Mouse (Mus musculus) neural tube, embryonic 12.5 days (tissue): Measurements from ENCODE around the gene Ltbp1. TPM values are rescaled to one million over a fixed set of nuclear protein-coding genes. Genes with fewer than 3 reads are reported as not detected.
A peak's percentile ranks its signal among the peaks of the same experiment; 100 is the strongest.

Source experiments
- ATAC-seq: fragments of 200-750 bp; cut with Nextera tagmentation; 2 replicates; pipeline ENCODE4 v1.8.0; 2017; ENCODE audit warnings: low read depth, mild to moderate bottlenecking, moderate TSS enrichment, moderate library complexity; ENCODE audit not compliant: low FRiP score
- H3K27ac ChIP-seq: fragments of 300-500 bp; sonication (generic); 2 replicates; pipeline ENCODE4 v1.5.1; 2016
- H3K27me3 ChIP-seq: fragments of 300-500 bp; sonication (generic); replicated peaks from 2 replicates; pipeline ENCODE4 v1.6.1; 2016; ENCODE audit warnings: mild to moderate bottlenecking
- H3K36me3 ChIP-seq: fragments of 300-500 bp; sonication (generic); 2 replicates; pipeline ENCODE4 v1.6.1; 2016; ENCODE audit warnings: mild to moderate bottlenecking
- H3K4me1 ChIP-seq: fragments of 300-500 bp; sonication (generic); 2 replicates; pipeline ENCODE4 v1.6.1; 2016
- H3K4me2 ChIP-seq: fragments of 300-500 bp; sonication (generic); replicated peaks from 2 replicates; pipeline ENCODE4 v1.6.1; 2016; ENCODE audit warnings: mild to moderate bottlenecking
- H3K4me3 ChIP-seq: fragments of 300-500 bp; sonication (generic); 2 replicates; pipeline ENCODE4 v1.5.1; 2016
- H3K9ac ChIP-seq: fragments of 300-500 bp; sonication (generic); 2 replicates; pipeline ENCODE4 v1.6.1; 2016; ENCODE audit warnings: mild to moderate bottlenecking
- H3K9me3 ChIP-seq: fragments of 300-500 bp; sonication (generic); 2 replicates; pipeline ENCODE4 v1.6.1; 2016; ENCODE audit warnings: mild to moderate bottlenecking
- WGBS: fragments of 180-500 bp; shearing (Covaris S2); methylation state at CpG from one replicate; pipeline ENCODE4 v1.1.7; 2016; 5-methylcytosine and 5-hydroxymethylcytosine counted together
- polyA plus RNA-seq: library from polyadenylated mRNA; unstranded; fragments of >200 nt; fragmentation: Nextera tagmentation; extraction: Ambion mirVana; gene quantifications from 2 replicates; pipeline ENCODE4 v1.2.1, GENCODE M21; 2016

The Ltbp1 gene
- polyA plus RNA-seq, 1 experiment from 2014 or later, result 7.2 TPM

GRCm38 (mm10) chr17:75369351-75369750, 364.0 kb downstream of the Ltbp1 start:
- Histone ChIP-seq H3K27me3 (no peaks in the 10 kb centered on the region), H3K4me3 (no peak overlapping the region), H3K27ac (no peak overlapping the region), H3K9ac (no peak overlapping the region), H3K4me2 (no peak overlapping the region), H3K36me3 (no peaks in the 10 kb centered on the region), H3K4me1 (no peaks in the 10 kb centered on the region), H3K9me3 (no peaks in the 10 kb centered on the region)
- 77% methylated on average over 7 of the region's 7 CpGs for WGBS
- ATAC-seq, result no peak

GRCm38 (mm10) chr17:75370120-75370519, 364.8 kb downstream of the Ltbp1 start:
- Histone ChIP-seq H3K4me1 (no peaks in the 10 kb centered on the region), H3K27me3 (no peaks in the 10 kb centered on the region), H3K9ac (no peak overlapping the region), H3K9me3 (no peaks in the 10 kb centered on the region), H3K27ac (no peak overlapping the region), H3K36me3 (no peaks in the 10 kb centered on the region), H3K4me2 (no peak overlapping the region), H3K4me3 (no peak overlapping the region)
- 87% methylated on average over 4 of the region's 4 CpGs for WGBS
- no peak for ATAC-seq

GRCm38 (mm10) chr17:75371650-75372049, 366.3 kb downstream of the Ltbp1 start:
- H3K4me2 ChIP-seq, result no peak overlapping the region
- no peaks in the 10 kb centered on the region for H3K9me3 ChIP-seq
- no peak overlapping the region for H3K27ac ChIP-seq
- ATAC-seq, result no peak
- H3K9ac ChIP-seq, result no peak overlapping the region
- no peaks in the 10 kb centered on the region for H3K36me3 ChIP-seq
- H3K4me1 ChIP-seq, result no peaks in the 10 kb centered on the region
- WGBS, result 86% methylated on average over 11 of the region's 11 CpGs
- no peaks in the 10 kb centered on the region for H3K27me3 ChIP-seq
- no peak overlapping the region for H3K4me3 ChIP-seq

GRCm38 (mm10) chr17:75372371-75372770, 367.0 kb downstream of the Ltbp1 start:
- Histone ChIP-seq H3K27ac (no peak overlapping the region), H3K9me3 (no peaks in the 10 kb centered on the region), H3K27me3 (no peaks in the 10 kb centered on the region), H3K9ac (no peak overlapping the region), H3K4me3 (no peak overlapping the region), H3K4me1 (no peaks in the 10 kb centered on the region), H3K36me3 (no peaks in the 10 kb centered on the region), H3K4me2 (no peak overlapping the region)
- no peak for ATAC-seq
- WGBS, result 57% methylated on average over 3 of the region's 3 CpGs

GRCm38 (mm10) chr17:75374287-75375024, 369.1 kb downstream of the Ltbp1 start:
- no peaks in the 10 kb centered on the region for H3K36me3 ChIP-seq
- H3K4me3 ChIP-seq, result no peak overlapping the region
- no peaks in the 10 kb centered on the region for H3K9me3 ChIP-seq
- H3K27ac ChIP-seq, result no peak overlapping the region
- no peaks in the 10 kb centered on the region for H3K4me1 ChIP-seq
- no peak for ATAC-seq
- 70% methylated on average over 5 of the region's 5 CpGs for WGBS
- H3K4me2 ChIP-seq, result no peak overlapping the region
- no peak overlapping the region for H3K9ac ChIP-seq
- no peaks in the 10 kb centered on the region for H3K27me3 ChIP-seq

GRCm38 (mm10) chr17:75378256-75378871, 373.0 kb downstream of the Ltbp1 start:
- Histone ChIP-seq H3K9me3 (no peaks in the 10 kb centered on the region), H3K4me2 (no peak overlapping the region), H3K9ac (no peak overlapping the region), H3K4me3 (no peak overlapping the region), H3K27ac (no peak overlapping the region), H3K27me3 (no peaks in the 10 kb centered on the region), H3K36me3 (no peaks in the 10 kb centered on the region), H3K4me1 (0 out of 2 replicates have a peak, but pooled peaks cover 4% of the 10 kb centered on the region)
- ATAC-seq, result no peak
- WGBS, result 54% methylated on average over 9 of the region's 9 CpGs

GRCm38 (mm10) chr17:75380167-75380566, 374.8 kb downstream of the Ltbp1 start:
- 0 out of 2 replicates have a peak, but pooled peaks cover 4% of the 10 kb centered on the region for H3K4me1 ChIP-seq
- no peaks in the 10 kb centered on the region for H3K36me3 ChIP-seq
- H3K4me2 ChIP-seq, result no peak overlapping the region
- H3K4me3 ChIP-seq, result no peak overlapping the region
- ATAC-seq, result no peak
- H3K27me3 ChIP-seq, result no peaks in the 10 kb centered on the region
- no peak overlapping the region for H3K27ac ChIP-seq
- no peaks in the 10 kb centered on the region for H3K9me3 ChIP-seq
- no peak overlapping the region for H3K9ac ChIP-seq
- 40% methylated on average over 2 of the region's 2 CpGs for WGBS

- 85% methylated on average over 4 of the region's 4 CpGs for WGBS
- H3K27ac ChIP-seq, result no peak overlapping the region
Observed at GRCm38 (mm10) chr17:75388402-75388801, 383.0 kb downstream of the Ltbp1 start.

GRCm38 (mm10) chr17:75390142-75390541, 384.8 kb downstream of the Ltbp1 start:
- Histone ChIP-seq H3K4me1 (no peaks in the 10 kb centered on the region), H3K9ac (no peak overlapping the region), H3K4me3 (no peak overlapping the region), H3K9me3 (no peaks in the 10 kb centered on the region), H3K27ac (no peak overlapping the region), H3K4me2 (no peak overlapping the region), H3K36me3 (no peaks in the 10 kb centered on the region), H3K27me3 (no peaks in the 10 kb centered on the region)
- WGBS, result 76% methylated on average over 10 of the region's 10 CpGs
- 0 out of 2 replicates have a peak, but pooled peaks have one; percentile 17 for ATAC-seq

More at GRCm38 (mm10) chr17:75388402-75388801, 383.0 kb downstream of the Ltbp1 start:
- no peaks in the 10 kb centered on the region for H3K36me3 ChIP-seq
- no peak overlapping the region for H3K4me3 ChIP-seq
- no peak for ATAC-seq
- no peak overlapping the region for H3K9ac ChIP-seq
- H3K9me3 ChIP-seq, result no peaks in the 10 kb centered on the region
- no peaks in the 10 kb centered on the region for H3K4me1 ChIP-seq
- no peak overlapping the region for H3K4me2 ChIP-seq
- no peaks in the 10 kb centered on the region for H3K27me3 ChIP-seq

- Histone ChIP-seq H3K4me2 (no peak overlapping the region), H3K9ac (no peak overlapping the region), H3K4me3 (no peak overlapping the region), H3K27me3 (no peaks in the 10 kb centered on the region), H3K27ac (no peak overlapping the region), H3K9me3 (no peaks in the 10 kb centered on the region), H3K4me1 (no peaks in the 10 kb centered on the region), H3K36me3 (no peaks in the 10 kb centered on the region)
- ATAC-seq, result no peak
- WGBS, result 90% methylated on average over 6 of the region's 6 CpGs
Observed at GRCm38 (mm10) chr17:75391429-75392192, 386.2 kb downstream of the Ltbp1 start.

GRCm38 (mm10) chr17:75406405-75406804, 401.0 kb downstream of the Ltbp1 start:
- ATAC-seq, result no peak
- whole genome bisulfite sequencing, result 62% methylated on average over 4 of the region's 4 CpGs
- no peak overlapping the region for H3K9ac ChIP-seq

GRCm38 (mm10) chr17:75416861-75417260, 411.5 kb downstream of the Ltbp1 start:
- ATAC-seq, result no peak
- no peak overlapping the region for H3K4me3 ChIP-seq
- H3K4me2 ChIP-seq, result no peak overlapping the region
- no peaks in the 10 kb centered on the region for H3K27me3 ChIP-seq
- H3K4me1 ChIP-seq, result no peaks in the 10 kb centered on the region
- H3K36me3 ChIP-seq, result no peaks in the 10 kb centered on the region
- no peak overlapping the region for H3K9ac ChIP-seq
- H3K27ac ChIP-seq, result no peak overlapping the region
- 92% methylated on average over 3 of the region's 3 CpGs for WGBS
- H3K9me3 ChIP-seq, result 0 out of 2 replicates have a peak, but pooled peaks cover 4% of the 10 kb centered on the region

More at GRCm38 (mm10) chr17:75406405-75406804, 401.0 kb downstream of the Ltbp1 start:
- Histone ChIP-seq H3K27ac (no peak overlapping the region), H3K4me2 (no peak overlapping the region), H3K4me1 (no peaks in the 10 kb centered on the region), H3K9me3 (no peaks in the 10 kb centered on the region), H3K4me3 (no peak overlapping the region), H3K27me3 (no peaks in the 10 kb centered on the region), H3K36me3 (no peaks in the 10 kb centered on the region)
